Mouse (Mus musculus) cerebellum, adult 11-12 months (tissue): ENCODE measurements around the gene 2900011O08Rik.

Experiments used
- DNase-seq: peaks from one replicate; pipeline ENCODE4 v3.0.0; 2022

The 2900011O08Rik gene

DNA sequence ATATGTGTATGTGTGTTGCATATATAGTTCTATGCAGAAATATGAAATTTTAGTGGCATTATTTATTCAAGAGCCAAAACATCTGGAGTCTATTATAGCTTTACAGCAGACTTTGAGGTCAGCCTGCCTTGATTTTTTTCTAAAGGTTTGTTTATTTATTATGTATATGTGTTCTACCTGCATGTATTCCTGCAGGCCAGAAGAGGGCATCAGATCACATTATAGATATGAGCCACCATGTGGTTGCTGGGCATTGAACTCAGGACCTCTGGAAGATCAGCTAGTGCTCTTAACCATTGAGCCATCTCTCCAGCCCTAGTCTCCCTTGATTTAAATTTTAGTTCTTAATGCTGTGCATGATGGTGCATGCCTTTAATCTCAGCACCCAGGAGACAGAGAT, 161.3 kb downstream of the 2900011O08Rik start:
- DNase-seq, result no peak
